Mouse (Mus musculus): ENCODE measurements around the gene Pfdn6.

GRCm38 (mm10) chr17:33980181-33981035 is 40.3 kb upstream of the Pfdn6 start:
- no peak for TF ChIP-seq POLR2A (IDR thresholded peaks at IDR 0.05; ENCODE audit: control insufficient read depth, low read depth, low read length)
- TF ChIP-seq CTCF (IDR thresholded peaks at IDR 0.05; ENCODE audit: control insufficient read depth, insufficient read depth, insufficient replicate concordance, low read depth, low read length), result no peak

Data from testis, adult 2 months (tissue).